Mouse (Mus musculus) lung, embryonic 15.5 days (tissue): Measurements from ENCODE around the gene Lzts2. TPM values are rescaled to one million over a fixed set of nuclear protein-coding genes. Genes with fewer than 3 reads are reported as not detected.

Experiments used
- ATAC-seq: fragments of 200-750 bp; cut with Nextera tagmentation; 2 replicates; pipeline ENCODE4 v1.8.0; 2017; ENCODE audit warnings: moderate number of reproducible peaks, borderline replicate concordance; ENCODE audit not compliant: low FRiP score, low TSS enrichment; ENCODE audit errors: extremely low read depth
- H3K27ac ChIP-seq: fragments of 300-500 bp; sonication (generic); 2 replicates; pipeline ENCODE4 v1.5.1; 2015; ENCODE audit warnings: moderate library complexity, mild to moderate bottlenecking, inconsistent platforms
- H3K27me3 ChIP-seq: fragments of 300-500 bp; sonication (generic); 2 replicates; pipeline ENCODE4 v1.6.1; 2015; ENCODE audit warnings: inconsistent platforms
- H3K36me3 ChIP-seq: fragments of 300-500 bp; sonication (generic); 2 replicates; pipeline ENCODE4 v1.6.1; 2015; ENCODE audit warnings: inconsistent platforms
- H3K4me1 ChIP-seq: fragments of 300-500 bp; sonication (generic); 2 replicates; pipeline ENCODE4 v1.6.1; 2015; ENCODE audit warnings: inconsistent platforms
- H3K4me2 ChIP-seq: fragments of 300-500 bp; sonication (generic); 2 replicates; pipeline ENCODE4 v1.6.1; 2015; ENCODE audit warnings: inconsistent platforms, mild to moderate bottlenecking, moderate library complexity
- H3K4me3 ChIP-seq: fragments of 300-500 bp; sonication (generic); 2 replicates; pipeline ENCODE4 v1.5.1; 2015; ENCODE audit warnings: mild to moderate bottlenecking, inconsistent platforms
- H3K9ac ChIP-seq: fragments of 300-500 bp; sonication (generic); 2 replicates; pipeline ENCODE4 v1.6.1; 2015; ENCODE audit warnings: inconsistent platforms
- H3K9me3 ChIP-seq: fragments of 300-500 bp; sonication (generic); 2 replicates; pipeline ENCODE4 v1.6.1; 2016; ENCODE audit warnings: inconsistent platforms
- WGBS: fragments of 180-500 bp; shearing (Covaris S2); methylation state at CpG from one replicate; pipeline ENCODE4 v1.1.7; 2015; 5-methylcytosine and 5-hydroxymethylcytosine counted together
- polyA plus RNA-seq: library from polyadenylated mRNA; unstranded; fragments of >200 nt; fragmentation: Nextera tagmentation; extraction: Ambion mirVana; gene quantifications from 2 replicates; pipeline ENCODE4 v1.2.1, GENCODE M21; 2015

Gene Lzts2
- polyA plus RNA-seq, 1 experiment from 2014 or later = 75.9 TPM

DNA sequence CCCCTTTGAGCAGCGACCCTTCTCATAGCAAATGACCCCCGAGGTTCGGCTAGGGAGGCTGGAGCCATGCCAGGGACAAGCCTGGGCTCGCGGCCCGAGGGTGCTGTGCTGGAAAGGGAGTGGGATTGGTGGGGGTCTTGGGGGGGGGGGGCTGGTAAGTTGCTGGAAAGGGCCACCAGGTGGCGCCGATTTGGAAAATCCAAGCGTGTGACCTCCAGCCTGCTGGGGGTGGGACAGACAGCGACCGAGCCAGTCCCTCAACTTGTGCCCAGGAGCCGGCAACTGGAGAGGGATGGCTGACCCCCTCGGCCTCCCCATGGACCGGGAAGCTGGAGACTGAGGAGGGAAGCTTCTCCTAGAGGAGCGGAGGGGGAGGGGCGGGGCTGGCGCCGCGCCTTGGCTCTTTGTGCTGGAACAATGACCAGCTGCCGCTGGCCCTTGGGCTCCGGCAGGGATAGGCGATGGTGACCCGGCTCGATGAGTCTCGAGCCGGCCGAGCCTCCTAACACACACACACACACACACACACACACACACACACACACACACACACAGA, 3.1 kb downstream of the Lzts2 start:
- peak overlapping the region; percentile 89 for H3K9ac ChIP-seq
- H3K27me3 ChIP-seq = no peaks in the 10 kb centered on the region
- WGBS = under 1% methylated on average over 26 of the region's 27 CpGs
- H3K9me3 ChIP-seq = no peaks in the 10 kb centered on the region
- peak overlapping the region; percentile 74 for H3K4me3 ChIP-seq
- peaks cover 10% of the 10 kb centered on the region; the same call in 1 of the 2 replicates for H3K36me3 ChIP-seq
- H3K4me2 ChIP-seq = peak overlapping the region; percentile 79
- peaks cover 70% of the 10 kb centered on the region for H3K4me1 ChIP-seq
- H3K27ac ChIP-seq = peak overlapping the region; percentile 99
- ATAC-seq = peak; percentile 65

DNA sequence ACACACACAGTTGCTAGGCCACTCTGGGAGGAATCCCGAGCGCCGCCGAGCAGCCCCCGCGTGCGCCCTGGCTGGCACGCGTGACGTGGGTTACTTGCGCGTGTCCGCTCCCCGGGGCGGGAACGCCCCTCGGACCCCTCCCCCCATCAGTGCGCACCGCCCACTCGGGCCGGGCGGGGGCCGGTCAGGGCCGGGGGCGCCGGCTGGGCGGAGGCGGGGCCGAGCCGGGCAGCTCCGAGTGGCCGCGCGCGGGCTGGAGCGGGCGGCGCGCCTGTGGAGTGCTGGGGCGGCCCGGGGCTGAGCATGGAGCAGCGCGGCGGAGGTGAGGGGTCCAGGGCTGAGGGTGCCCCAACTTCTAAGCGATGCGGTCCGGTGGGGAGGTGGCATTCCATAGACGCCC, 3.7 kb downstream of the Lzts2 start:
- Histone ChIP-seq H3K4me3 (peak overlapping the region; percentile 74), H3K4me1 (peaks cover 67% of the 10 kb centered on the region), H3K9ac (peak overlapping the region; percentile 89), H3K9me3 (no peaks in the 10 kb centered on the region), H3K27ac (peak overlapping the region; percentile 99), H3K4me2 (peak overlapping the region; percentile 79), H3K36me3 (peaks cover 16% of the 10 kb centered on the region), H3K27me3 (no peaks in the 10 kb centered on the region)
- ATAC-seq = peak; percentile 73
- WGBS = 1% methylated on average over 46 of the region's 48 CpGs

DNA sequence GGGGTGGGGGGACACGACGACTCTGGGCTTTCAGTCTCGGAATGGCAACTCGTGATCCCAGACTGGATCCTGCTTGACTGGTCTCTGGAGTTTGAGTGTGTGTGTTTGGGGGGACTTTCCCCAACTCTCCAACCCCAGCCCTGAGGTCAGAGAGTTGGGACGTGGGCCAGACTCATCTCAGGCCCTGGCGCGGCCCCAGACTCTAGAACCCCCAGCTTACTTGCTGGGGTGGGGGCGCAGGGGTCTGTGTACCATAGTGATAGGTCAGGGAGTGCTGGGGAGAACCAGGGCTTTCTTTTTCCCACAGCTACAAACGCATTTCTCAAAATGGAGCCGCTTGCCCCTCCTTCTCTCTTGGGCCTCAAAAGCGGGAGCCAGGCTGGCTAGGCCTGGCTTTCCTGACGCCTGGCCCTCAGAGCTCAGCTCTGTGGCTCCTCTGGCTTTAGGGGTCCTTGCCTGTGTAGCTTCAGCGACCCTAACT, 4.2 kb downstream of the Lzts2 start:
- H3K4me3 ChIP-seq = peak overlapping the region; percentile 74
- H3K27me3 ChIP-seq = no peaks in the 10 kb centered on the region
- no peaks in the 10 kb centered on the region for H3K9me3 ChIP-seq
- H3K4me1 ChIP-seq = peaks cover 63% of the 10 kb centered on the region
- H3K36me3 ChIP-seq = peaks cover 18% of the 10 kb centered on the region
- H3K9ac ChIP-seq = peak overlapping the region; percentile 89
- H3K4me2 ChIP-seq = peak overlapping the region; percentile 79
- under 1% methylated on average over 13 of the region's 13 CpGs for WGBS
- ATAC-seq = no peak
- peak overlapping the region; percentile 99 for H3K27ac ChIP-seq

GRCm38 (mm10) chr19:45020348-45020747, 6.1 kb downstream of the Lzts2 start:
- Histone ChIP-seq H3K4me3 (peak overlapping the region; percentile 5; the same call in 1 of the 2 replicates), H3K4me1 (peaks cover 50% of the 10 kb centered on the region), H3K27me3 (no peaks in the 10 kb centered on the region), H3K36me3 (peaks cover 35% of the 10 kb centered on the region), H3K4me2 (peak overlapping the region; percentile 79), H3K9ac (no peak overlapping the region), H3K27ac (no peak overlapping the region), H3K9me3 (no peaks in the 10 kb centered on the region)
- 36% methylated on average over 6 of the region's 6 CpGs for WGBS
- ATAC-seq = no peak

DNA sequence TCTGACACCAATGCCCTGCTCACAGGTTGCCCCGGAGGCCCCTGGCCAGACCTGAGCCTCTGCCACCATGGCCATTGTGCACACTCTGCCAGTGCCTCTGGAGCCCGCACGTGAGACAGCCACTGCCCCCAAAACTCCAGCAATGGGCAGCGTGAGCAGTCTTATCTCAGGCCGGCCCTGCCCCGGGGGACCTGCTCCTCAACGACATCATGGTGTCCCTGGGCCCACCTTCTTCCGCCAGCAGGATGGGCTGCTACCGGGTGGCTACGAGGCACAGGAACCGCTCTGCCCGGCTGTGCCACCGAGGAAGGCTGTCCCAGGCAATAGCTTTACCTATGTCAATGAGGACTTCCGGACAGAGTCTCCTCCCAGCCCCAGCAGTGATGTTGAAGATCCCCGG, 7.1 kb downstream of the Lzts2 start:
- Histone ChIP-seq H3K4me3 (no peak overlapping the region), H3K27ac (no peak overlapping the region), H3K9ac (0 out of 2 replicates have a peak overlapping the region, but pooled peaks have one; percentile 10), H3K27me3 (no peaks in the 10 kb centered on the region), H3K4me2 (peak overlapping the region; percentile 79; the same call in 1 of the 2 replicates), H3K4me1 (peaks cover 46% of the 10 kb centered on the region), H3K9me3 (no peaks in the 10 kb centered on the region), H3K36me3 (peaks cover 46% of the 10 kb centered on the region)
- 82% methylated on average over 15 of the region's 15 CpGs for whole genome bisulfite sequencing
- no peak for ATAC-seq

DNA sequence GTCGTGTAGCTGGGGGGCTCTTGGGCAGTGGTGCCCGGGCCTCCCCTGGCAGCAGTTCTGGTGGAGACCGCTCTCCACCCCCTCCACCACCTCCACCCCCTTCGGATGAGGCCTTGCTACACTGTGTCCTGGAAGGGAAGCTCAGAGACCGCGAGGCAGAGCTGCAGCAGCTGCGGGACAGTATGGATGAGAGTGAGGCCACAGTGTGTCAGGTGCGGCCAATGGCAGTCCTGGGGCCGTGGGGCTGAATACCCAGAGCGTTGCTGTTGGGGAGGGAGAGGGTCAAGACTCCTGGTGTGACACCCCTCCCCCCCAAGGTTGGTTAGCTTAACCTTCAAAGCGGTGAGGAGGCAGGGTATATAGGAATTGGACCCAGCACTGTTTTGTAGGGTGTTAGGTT, 9.8 kb downstream of the Lzts2 start:
- Histone ChIP-seq H3K36me3 (peaks cover 67% of the 10 kb centered on the region), H3K4me3 (no peak overlapping the region), H3K9me3 (no peaks in the 10 kb centered on the region), H3K4me1 (peaks cover 33% of the 10 kb centered on the region), H3K9ac (no peak overlapping the region), H3K27ac (no peak overlapping the region), H3K27me3 (no peaks in the 10 kb centered on the region), H3K4me2 (no peak overlapping the region)
- 69% methylated on average over 10 of the region's 11 CpGs for WGBS
- ATAC-seq = no peak

GRCm38 (mm10) chr19:45024775-45025174, 10.6 kb downstream of the Lzts2 start:
- Histone ChIP-seq H3K27me3 (no peaks in the 10 kb centered on the region), H3K4me3 (no peak overlapping the region), H3K9ac (no peak overlapping the region), H3K4me2 (no peak overlapping the region), H3K9me3 (no peaks in the 10 kb centered on the region), H3K27ac (no peak overlapping the region), H3K36me3 (peaks cover 67% of the 10 kb centered on the region), H3K4me1 (peaks cover 25% of the 10 kb centered on the region)
- no peak for ATAC-seq
- 71% methylated on average over 20 of the region's 20 CpGs for WGBS

GRCm38 (mm10) chr19:45025937-45026568, 11.8 kb downstream of the Lzts2 start:
- WGBS = 89% methylated on average over 37 of the region's 37 CpGs
- no peak for ATAC-seq
- peaks cover 67% of the 10 kb centered on the region for H3K36me3 ChIP-seq

GRCm38 (mm10) chr19:45026958-45027670, 12.9 kb downstream of the Lzts2 start:
- H3K27ac ChIP-seq = no peak overlapping the region; the same call in 1 of the 2 replicates
- WGBS = 65% methylated on average over 6 of the region's 6 CpGs
- peaks cover 58% of the 10 kb centered on the region for H3K36me3 ChIP-seq

More at GRCm38 (mm10) chr19:45025937-45026568, 11.8 kb downstream of the Lzts2 start:
- Histone ChIP-seq H3K9me3 (no peaks in the 10 kb centered on the region), H3K4me3 (no peak overlapping the region), H3K4me1 (peaks cover 24% of the 10 kb centered on the region), H3K27ac (no peak overlapping the region), H3K9ac (no peak overlapping the region), H3K4me2 (no peak overlapping the region), H3K27me3 (no peaks in the 10 kb centered on the region)

GRCm38 (mm10) chr19:45027848-45028247, 13.6 kb downstream of the Lzts2 start:
- no peak for ATAC-seq
- Histone ChIP-seq H3K9ac (no peak overlapping the region), H3K4me1 (peaks cover 34% of the 10 kb centered on the region), H3K4me3 (no peak overlapping the region), H3K4me2 (no peak overlapping the region), H3K27me3 (no peaks in the 10 kb centered on the region), H3K27ac (no peak overlapping the region), H3K36me3 (peaks cover 52% of the 10 kb centered on the region), H3K9me3 (no peaks in the 10 kb centered on the region)
- 76% methylated on average over 6 of the region's 6 CpGs for WGBS

More at GRCm38 (mm10) chr19:45026958-45027670, 12.9 kb downstream of the Lzts2 start:
- peaks cover 27% of the 10 kb centered on the region for H3K4me1 ChIP-seq
- no peak overlapping the region for H3K4me3 ChIP-seq
- no peak overlapping the region for H3K9ac ChIP-seq
- H3K9me3 ChIP-seq = no peaks in the 10 kb centered on the region
- H3K27me3 ChIP-seq = no peaks in the 10 kb centered on the region
- no peak overlapping the region for H3K4me2 ChIP-seq
- no peak for ATAC-seq

- WGBS = 50% methylated on average over 19 of the region's 19 CpGs
- Histone ChIP-seq H3K4me2 (no peak overlapping the region), H3K9me3 (no peaks in the 10 kb centered on the region), H3K36me3 (peaks cover 45% of the 10 kb centered on the region), H3K4me1 (peaks cover 34% of the 10 kb centered on the region), H3K27me3 (no peaks in the 10 kb centered on the region), H3K4me3 (no peak overlapping the region), H3K9ac (no peak overlapping the region), H3K27ac (no peak overlapping the region)
- ATAC-seq = no peak
Measured at GRCm38 (mm10) chr19:45028746-45029145, 14.5 kb downstream of the Lzts2 start.

DNA sequence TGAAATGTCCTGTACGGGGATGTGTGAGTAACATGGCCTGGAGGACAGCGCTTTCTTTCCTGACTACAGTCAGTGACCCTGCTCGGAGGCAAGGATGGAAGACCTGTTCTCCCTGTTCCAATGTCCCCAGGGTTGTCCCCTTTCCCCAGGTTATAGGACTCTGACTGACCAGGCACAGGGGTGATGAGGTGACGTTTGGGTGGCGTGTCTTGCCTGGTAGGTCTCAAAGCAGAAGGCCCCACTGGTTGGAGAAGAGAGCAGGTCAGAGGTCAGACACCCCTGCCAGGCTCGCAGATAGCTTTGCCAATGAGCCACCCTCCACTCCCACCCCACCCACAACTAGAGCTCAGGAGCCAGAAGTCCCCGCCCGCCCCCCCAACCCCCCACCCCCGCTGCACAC, 15.4 kb downstream of the Lzts2 start:
- Histone ChIP-seq H3K27ac (no peak overlapping the region), H3K9ac (no peak overlapping the region), H3K36me3 (peaks cover 40% of the 10 kb centered on the region), H3K4me2 (no peak overlapping the region), H3K4me1 (peaks cover 29% of the 10 kb centered on the region), H3K4me3 (no peak overlapping the region), H3K27me3 (no peaks in the 10 kb centered on the region), H3K9me3 (no peaks in the 10 kb centered on the region)
- 49% methylated on average over 9 of the region's 9 CpGs for WGBS
- no peak for ATAC-seq
